Mouse (Mus musculus) T-helper 17 cell (primary cell): ENCODE data around the gene 1700037C18Rik.

ENCODE experiments used
- in situ Hi-C, 2 experiments: fragments of 300-600 bp; cut with MboI, MseI; formaldehyde crosslinking; loops; 1 replicate in 1 of 2; 2 replicates in 1 of 2; pipeline ENCODE4 v1.15.1; 2025; ENCODE audit warnings: high pct_unique_total_duplicates in 2 of 2

The 1700037C18Rik gene

DNA sequence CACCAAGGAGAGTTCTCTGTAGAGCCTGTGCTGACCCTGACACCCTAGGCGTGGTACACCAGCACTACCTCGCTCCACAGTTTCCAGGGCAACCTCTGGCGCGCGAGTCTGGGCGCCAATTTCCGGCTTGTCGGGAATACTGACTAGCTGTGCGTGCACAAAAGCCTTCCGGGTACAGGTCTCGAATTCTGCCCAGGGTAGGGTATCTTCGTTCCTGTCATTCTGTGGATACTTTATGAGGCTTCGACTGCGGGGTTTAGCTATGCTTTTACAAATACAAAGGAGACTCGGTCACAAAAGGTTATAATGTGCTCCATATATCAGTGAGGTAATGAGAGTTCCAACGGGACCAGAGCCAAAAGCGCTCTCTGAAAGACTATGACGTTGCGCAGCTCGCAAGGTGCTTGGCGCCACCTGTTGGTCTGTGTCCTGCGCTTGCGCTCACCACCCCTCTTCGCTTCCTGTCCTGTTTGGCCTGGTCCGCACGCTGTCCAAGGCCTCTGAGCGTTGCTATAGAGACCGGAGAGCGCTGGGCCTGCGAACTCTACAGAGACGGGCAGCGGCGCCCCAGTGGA, at the start of gene 1700037C18Rik, which contains the start of gene Cluap1:
1700037C18Rik (minus strand) TSS at position 153 of the 575 bp plus-strand sequence.
Cluap1 (plus strand) TSS at position 265 of the 575 bp plus-strand sequence.
- in situ Hi-C loops = loop anchor here in 1 of 2 experiments (10.0 kb wide), 1 partner anchor 164 kb away; the partner anchor contains the start of gene Zfp263

DNA sequence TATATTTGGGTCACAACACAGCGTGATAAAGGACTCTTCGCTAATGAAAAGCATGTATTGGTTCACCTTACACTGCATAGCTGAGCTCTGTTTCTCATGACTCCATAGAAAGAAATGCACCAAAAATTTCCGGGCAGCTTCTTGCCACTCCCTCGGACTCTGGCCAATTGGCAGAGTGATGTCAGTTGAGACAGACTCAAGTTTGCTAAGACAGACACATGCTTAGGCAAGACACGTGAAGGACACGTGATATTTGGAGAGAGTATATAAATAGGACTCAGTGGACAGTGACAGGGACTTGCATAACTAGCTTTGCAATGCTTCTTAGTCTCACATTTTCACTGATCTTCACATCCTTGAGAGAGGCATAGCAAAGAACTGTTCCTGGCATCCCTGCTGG, 47.9 kb upstream of the 1700037C18Rik start:
- in situ Hi-C loops = no loop called here

DNA sequence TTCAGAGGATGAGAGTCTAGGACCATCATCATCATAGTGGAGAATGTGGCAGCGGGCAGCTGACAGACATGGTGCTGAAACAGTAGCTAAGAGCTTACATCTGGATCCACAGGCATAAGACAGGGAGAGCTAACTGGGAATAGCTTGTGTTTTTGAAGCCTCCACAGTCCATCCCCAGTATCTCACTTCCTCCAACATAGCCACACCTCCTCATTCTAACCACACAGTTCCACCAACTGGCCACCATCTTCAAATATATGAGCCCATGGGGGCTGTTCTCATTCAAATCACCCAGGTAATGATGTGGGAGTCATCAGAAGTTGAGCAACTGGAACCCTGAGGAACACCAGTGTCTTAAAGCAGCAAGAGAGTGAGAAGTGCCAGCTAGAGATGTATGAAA, 42.7 kb upstream of the 1700037C18Rik start:
- in situ Hi-C loops = no loop called here

DNA sequence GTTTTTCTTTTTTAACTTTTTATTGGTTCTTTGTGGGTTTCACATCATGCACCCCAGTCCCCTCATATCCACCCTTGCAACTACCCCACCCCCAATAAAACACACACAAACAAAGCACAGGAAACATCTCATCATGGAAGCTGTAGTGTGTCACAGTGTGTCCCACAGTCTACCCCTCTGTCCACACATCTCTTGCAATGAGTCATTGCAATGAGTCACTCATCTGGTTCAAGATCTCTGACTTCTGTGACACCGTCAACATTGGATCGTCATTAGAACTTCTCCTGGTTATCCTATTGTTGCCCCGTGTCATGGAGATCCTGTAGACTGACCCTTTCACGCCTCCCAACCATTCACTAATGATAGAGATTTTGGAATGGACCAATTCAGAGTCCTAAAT, 26.2 kb upstream of the 1700037C18Rik start:
- in situ Hi-C loops = no loop called here

DNA sequence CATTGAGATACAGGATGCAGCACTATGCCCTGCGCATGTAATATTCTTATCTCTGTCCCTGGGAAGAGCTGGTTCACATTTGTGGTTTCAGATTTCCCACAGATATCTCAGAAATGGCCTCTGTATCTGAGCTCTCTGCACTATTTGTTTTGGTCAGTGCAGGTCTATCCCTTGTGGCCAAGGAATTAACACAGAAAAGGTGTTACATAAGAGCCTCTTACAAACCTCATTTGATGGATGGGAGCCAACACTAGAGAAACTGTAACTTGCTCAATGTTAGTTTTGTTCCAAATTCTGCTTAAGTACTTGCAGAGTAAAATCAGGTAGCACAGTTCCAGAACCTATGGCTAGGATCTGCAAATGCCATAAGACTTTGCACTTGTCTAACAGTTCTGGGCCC, 25.6 kb upstream of the 1700037C18Rik start:
- in situ Hi-C loops = no loop called here

DNA sequence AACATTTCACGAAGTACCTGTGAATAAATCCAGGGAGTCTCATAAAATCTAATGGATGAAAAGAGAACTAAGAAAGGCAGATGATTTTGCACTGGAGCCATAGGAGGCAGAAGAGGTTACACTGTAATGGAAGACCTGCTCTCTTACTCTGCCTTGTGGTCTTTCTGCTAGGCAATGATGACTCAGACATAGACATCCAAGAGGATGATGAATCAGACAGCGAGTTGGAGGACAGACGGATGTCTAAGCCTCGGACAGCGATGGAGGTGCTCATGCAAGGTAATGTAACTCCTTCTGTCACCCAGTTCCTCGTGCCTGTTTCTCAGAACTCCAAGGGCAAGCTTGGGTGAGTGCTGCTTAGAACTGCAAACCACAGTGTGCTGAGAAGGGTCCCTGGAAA, 25.0 kb upstream of the 1700037C18Rik start:
- in situ Hi-C loops = no loop called here

DNA sequence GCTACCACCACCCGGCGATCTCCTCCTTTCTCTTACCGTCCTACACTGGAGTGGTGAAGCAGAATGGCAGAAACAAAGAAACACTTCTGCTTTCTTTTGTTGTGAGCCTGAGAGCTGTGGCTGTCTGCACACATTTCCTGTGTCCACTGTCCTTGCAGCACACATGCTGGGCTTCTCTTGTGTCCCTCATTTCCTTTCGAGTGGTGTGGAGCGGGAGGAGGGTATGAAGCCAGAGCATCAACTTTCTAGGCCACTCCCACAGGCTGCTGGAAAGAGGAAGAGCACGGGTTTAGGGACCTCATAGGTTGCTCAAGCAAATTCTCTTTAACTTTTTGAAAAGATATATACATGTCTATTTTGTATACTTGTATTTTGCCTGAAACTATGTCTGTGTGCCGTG, 20.7 kb upstream of the 1700037C18Rik start:
- in situ Hi-C loops = no loop called here

DNA sequence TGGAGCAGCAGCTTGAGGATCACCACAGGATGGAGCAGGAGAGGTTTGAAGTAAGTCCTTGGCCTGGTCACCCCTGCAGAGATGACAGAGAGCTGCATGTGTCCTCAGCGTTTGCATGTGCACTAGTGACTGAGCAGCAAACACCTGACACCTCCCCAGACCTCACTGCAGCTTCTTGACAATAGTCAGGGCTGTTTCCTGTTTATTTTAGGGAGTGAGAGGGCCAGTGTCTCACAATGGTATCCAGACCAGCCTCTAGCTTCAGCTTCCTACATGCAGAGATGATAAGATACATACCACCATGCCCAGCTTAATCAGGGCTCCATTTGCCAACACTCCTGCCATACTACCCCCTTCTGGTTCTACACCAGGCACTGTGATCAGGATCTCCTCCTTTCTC, 20.1 kb upstream of the 1700037C18Rik start:
- in situ Hi-C loops = no loop called here

DNA sequence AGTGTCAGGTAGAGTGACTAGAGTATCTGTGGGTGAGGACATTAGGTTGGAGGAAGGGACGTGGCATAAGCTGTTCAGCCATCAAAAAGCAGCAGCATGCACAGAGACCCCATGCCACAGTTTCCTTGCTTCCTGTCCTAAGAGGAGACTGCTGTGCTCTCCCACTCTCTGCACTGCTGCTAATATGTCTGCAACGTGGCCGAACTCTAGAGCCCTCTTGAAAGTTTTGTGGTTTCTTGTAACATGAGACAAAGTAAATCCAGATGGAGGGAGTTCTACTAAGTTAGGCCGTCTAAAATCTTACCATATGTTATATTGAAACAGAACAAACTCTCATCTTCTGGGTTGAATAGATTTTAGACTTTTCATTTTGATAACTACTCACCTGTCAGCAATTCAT, 15.5 kb upstream of the 1700037C18Rik start:
- in situ Hi-C loops = no loop called here

DNA sequence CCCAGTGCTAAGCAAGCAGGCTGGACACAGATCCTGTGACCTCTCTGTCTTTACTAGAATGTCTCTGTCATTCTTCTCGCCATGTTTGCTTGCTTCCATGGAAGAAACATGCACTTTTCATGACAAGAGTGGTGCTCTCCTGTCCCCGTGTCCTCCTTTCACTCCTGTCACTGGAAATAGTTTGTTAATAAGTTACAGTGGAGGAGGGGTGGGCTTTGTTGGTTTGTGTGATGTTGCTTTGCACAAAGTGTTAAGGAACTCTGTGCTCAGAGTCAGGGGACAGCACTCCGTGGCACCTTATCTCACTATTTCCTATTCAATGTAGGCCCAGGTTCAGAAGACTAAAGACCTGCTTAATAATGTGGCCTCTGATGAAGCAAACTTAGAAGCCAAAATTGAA, 15.0 kb upstream of the 1700037C18Rik start:
- in situ Hi-C loops = no loop called here

DNA sequence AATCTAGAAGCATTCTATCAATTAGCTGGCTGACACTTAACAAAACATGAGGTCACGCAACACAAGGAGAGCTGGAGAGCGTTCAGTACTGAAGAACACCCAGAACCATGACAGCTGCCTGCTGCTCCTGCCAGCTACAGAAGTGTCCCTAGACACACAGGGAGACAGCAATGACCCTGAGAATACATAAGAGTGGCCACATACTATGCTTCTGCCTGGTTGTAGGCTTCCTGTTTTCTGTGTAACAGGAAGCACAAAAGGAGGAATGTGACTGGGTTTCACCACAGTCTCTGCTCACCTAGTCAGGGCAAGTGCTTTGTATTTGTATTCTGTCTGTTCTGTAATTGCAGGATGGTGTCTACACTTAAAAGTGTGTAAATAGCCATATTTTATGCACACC, 12.3 kb upstream of the 1700037C18Rik start:
- in situ Hi-C loops = no loop called here

DNA sequence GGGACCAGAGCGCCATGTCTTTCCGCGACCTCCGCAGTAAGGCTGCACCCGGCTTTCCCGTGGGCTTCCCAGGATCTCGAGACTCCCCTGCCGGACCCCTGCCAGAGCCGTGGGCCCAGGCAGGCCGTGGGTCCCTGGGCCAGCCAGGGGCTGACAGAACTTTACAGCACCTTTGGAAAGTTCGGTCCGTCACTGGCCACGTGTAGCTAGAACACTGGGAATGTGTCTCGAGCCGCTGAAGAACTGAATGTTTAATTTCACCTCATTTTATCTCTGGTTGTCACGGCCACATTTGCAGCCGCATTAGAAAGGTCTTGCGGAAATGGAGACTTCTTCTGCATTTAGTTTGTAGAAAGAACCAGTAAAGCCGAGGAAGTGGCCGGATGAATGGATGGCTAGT, 629 bp upstream of the 1700037C18Rik start:
- in situ Hi-C loops = loop anchor here in 1 of 2 experiments (10.0 kb wide), 1 partner anchor 164 kb away; the partner anchor contains the start of gene Zfp263

DNA sequence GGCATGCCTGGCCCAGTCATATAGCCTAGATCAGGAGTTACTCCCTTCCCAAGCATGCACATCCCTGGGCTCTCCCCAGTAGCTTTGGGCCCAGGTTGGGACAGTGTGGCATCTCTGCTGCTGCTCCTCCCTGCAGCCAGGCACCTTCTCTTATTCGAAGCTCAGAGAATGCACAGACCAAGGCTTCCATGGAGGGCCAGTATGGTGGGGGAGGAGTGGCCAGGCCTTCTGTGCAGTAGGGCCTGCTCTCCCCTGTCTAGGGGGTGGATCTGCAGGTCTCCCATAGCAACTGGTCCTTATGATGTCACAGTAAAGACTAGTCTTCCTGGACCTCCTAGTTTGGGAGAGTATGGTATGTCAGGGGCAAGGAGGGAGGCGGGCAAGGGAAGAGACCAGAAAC, 1.0 kb downstream of the 1700037C18Rik start:
- in situ Hi-C loops = loop anchor here in 1 of 2 experiments (10.0 kb wide), 1 partner anchor 163 kb away; the partner anchor contains the start of gene Zfp263

DNA sequence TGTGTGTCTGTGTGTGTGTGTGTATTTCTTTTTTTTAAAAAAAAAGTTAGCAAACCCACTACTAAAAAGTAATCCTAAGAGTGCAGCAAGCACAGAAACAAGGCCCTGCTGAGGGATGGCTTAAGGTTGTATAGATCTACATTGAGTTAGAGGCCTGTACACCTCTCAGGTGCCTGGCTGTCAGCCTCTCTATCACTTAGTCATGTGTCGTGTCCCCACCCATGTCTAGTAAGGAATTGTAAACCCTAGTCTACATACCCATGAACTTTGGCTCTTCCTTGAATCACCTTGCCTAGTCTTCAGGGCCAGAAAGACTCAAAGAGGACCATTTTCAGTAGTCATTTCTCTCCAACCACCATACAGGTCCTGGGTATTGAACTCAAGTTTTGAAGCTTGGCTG, 11.9 kb downstream of the 1700037C18Rik start:
- in situ Hi-C loops = loop anchor here in 1 of 2 experiments (5.0 kb wide), 1 partner anchor 106 kb away; the partner anchor contains the start of gene Slx4

DNA sequence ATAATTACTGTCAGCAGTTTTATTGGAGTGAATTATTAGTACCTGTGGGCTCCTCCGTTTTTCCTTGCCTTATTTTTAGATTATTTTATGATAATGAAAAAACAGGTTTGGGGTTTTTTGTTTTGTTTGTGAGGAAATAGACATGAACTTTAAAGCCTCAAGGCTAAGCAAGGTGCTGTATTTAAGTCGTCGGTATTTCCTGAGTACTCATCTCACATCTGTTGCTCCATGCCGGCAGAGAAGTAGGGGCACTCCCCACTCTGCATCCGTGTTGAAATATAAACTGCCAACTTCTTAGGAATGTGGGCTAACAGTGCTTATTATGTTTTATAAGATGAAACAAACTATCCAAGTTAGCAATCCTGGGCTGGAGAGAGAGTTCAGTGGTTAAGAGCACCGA, 12.4 kb downstream of the 1700037C18Rik start:
- in situ Hi-C loops = loop anchor here in 1 of 2 experiments (5.0 kb wide), 1 partner anchor 106 kb away; the partner anchor contains the start of gene Slx4

DNA sequence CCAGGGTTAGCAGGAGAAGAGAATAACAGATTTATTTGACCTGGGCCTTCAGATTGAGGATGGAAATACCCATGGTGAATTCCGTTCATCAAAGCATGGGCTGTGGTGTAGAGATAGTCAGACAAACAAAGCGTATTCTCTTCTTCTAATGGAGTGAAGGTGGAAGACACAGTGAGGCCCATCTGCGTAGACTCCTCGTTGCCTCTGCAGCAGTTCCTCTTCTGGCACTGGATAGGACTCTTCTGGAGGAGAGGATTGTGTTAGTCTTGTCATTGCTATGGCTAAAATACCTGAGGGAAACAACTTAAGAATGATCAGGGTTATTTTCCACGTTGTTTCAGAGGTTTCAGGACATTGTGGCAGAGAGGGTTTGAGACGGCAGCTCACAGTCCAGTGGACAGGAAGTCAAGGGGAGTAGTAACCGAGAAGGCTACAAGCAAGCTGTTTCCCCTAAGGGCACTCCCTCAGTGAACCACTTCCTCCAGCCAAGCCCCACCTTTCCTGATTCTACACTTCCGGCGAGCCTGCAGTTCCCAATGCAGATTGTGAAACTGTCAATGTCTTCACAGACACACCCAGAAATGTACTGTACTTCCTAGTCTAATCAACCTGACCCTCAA, 13.2 kb downstream of the 1700037C18Rik start:
- in situ Hi-C loops = loop anchor here in 1 of 2 experiments (5.0 kb wide), 1 partner anchor 107 kb away; the partner anchor contains the start of gene Slx4

DNA sequence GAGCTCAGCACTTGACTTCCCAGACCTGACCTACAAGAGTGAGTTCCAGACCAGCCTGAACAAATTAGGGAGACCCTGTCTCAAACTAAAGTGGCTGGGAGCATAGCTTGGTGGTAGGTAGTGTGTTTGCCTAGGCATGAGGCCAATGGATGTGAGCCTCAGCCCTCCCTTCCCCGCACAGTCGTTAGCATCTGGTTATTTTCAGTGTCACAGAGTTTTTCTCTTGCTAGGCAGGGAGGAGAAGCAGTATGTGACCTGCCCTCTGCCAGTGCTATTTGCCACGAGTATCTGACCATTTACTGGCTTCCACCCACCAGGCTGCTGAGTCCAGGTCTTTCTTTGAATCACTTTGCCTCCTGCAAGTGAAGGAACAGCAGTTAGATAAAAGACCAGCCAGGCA, 14.8 kb downstream of the 1700037C18Rik start:
- in situ Hi-C loops = no loop called here

DNA sequence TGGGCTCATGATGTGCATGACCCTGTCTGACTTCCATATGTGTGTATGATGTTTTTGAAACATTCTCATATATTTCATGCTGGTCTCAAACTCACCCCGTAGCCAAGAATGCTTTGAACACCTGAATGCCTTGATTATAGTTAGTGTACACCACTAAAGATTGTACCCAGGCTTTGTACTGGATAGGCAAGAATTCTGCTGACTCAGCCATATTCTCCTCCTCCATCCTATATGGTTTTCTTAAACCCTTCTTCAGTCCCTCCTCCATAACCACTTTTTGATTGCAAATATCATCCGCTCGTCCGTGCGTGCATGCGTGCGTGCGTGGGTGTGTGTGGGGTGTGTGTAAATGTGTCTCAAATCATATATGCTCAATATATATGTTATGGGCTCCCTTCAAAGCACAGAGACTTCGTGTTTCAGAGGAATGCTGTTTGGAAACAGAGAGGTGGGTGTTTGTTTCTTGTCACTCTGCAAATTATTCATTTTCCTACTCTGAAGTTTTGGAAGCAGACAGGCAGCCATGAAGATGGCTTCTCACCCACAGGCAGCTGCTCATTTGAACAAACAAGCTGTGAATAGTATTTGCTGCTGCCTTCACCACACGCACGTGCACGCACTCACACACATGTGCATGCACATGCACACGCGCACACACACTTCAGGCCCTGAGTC, 16.7 kb downstream of the 1700037C18Rik start:
- in situ Hi-C loops = no loop called here

DNA sequence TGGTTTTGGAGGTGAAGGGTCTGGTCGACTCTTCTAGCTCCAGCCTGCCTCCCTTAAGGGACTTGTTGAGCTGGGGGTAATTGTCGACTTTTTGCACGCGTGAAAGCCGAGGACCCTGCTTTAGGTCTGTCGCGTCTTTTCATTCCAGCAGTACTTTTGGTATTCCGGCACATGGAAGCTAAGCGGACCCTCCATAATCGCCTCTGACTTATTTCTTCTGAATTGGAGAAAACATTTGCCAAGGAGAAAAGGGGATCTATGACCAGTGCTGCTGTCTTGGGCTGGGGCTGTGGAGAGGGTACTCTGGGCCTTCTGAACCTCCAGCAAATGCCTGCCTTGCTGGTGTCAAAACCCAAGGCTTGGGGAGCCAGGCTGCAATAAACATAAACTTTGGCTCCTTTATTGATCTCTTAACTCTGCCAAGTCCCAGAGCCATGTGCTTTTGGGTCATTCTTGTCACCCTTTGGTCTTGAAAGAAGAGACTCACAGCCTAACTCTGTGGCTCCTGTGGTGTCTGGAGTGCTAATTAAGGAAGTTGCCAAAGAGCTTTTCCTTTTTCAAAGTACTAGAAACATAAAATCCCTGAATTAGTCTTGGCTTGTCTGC, 23.3 kb downstream of the 1700037C18Rik start:
- in situ Hi-C loops = no loop called here

DNA sequence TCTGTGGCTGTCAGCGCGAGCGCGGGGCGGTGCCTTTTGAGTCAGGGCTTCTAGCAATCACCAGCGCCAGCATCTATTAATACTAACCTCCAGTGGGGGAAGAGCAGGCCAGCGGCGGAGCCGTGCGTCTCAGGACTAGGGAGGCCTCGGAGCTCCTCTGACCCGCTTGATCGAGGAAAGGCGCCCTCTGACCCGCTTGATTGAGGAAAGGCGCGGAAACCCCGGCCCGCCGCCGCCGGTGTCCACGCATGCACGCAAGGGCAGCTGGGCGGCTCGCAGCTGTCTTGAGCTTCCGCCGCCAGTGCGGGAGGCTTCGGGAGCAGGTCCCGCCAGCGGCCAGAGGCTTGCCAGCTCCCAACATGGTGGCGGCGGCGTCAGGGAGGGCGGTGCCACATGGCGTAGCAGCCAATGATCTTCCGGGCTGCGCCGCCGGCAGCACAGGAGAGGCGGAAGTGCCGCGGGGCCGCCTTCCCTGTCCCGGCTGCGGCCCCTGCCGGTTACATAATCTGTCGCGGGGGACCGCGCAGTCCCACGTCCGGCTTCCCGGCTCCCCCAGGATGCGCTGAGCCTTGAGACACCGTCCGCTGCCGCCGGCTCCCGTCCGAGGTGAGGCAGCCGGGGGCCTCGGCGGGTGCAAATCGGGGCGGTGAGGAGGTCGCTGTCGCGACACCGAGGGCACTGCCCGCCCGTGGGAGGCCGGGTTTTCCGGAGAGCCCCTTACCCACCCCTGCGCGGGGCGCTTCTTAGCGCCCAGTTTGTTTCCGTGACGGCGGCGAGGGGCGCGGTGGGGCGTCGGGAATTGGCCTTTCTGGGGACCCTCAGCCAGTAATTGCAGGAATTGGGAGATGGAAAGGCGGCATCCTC, 24.1 kb downstream of the 1700037C18Rik start, which contains the start of the genes Zfp597 and Gm20695:
Zfp597 (minus strand) TSS at position 361 of the 864 bp plus-strand sequence.
Gm20695 (plus strand) TSS at position 448 of the 864 bp plus-strand sequence.
- in situ Hi-C loops = loop anchor here in 1 of 2 experiments (5.0 kb wide), 1 partner anchor 87 kb away; no protein-coding TSS in a partner anchor

DNA sequence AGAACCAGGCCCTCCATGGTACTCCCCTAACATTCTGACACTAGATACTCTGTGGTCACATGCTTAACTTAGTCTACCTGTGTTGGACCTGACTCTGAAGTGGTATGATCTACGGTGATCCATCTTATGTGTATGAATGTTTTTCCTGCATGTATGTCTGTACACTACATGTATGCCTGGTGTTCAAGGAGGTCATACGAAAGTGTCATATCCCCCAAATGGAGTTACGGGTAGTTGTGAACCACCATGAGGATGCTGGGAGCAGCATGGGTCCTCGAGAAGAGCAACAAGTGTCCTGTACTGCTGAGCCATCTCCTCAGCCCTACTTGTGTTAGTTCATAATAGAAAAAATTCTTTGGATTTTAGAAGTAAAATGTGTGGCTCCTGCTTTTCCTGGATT, 32.1 kb downstream of the 1700037C18Rik start:
- in situ Hi-C loops = loop anchor here in 1 of 2 experiments (10.0 kb wide), 1 partner anchor 132 kb away; the partner anchor contains the start of gene Zfp263
